29 mouse cellular contexts compared by ENCODE assay signal in genomic region chrX:167088438-167088837, GRCm38 (mm10).
DNase-seq lines count a peak whose midpoint lies in the region; ATAC-seq and TF ChIP-seq lines count a peak whose summit lies in the region.
"Had no signal": no experiment of that assay in that cellular context is flagged by ENCODE, and none has a peak within 500 bp of the region (broad histone marks: within the 10 kb centered on the region; RNA-seq: fewer than 3 reads in every experiment).

No protein-coding gene starts in this region.

- 0 out of 2 replicates have a peak overlapping the region, but pooled peaks have one; percentile 10 for H3K27ac ChIP-seq in heart, embryonic 10.5 days
- 0 out of 2 replicates have a peak overlapping the region, but pooled peaks have one; percentile 23 for H3K27ac ChIP-seq in kidney, adult 2 months (ENCODE audit: insufficient read depth, low read depth, low read length)
- H3K27ac ChIP-seq in CH12.LX (ENCODE audit: insufficient read depth, low read depth) = peak overlapping the region; percentile 77
- H3K27ac ChIP-seq in heart, embryonic 16.5 days (ENCODE audit: low read length) = peak overlapping the region; percentile 2; the same call in 1 of the 2 replicates
- H3K27ac ChIP-seq: embryonic facial prominence, embryonic 10.5 days; forebrain, embryonic 15.5 days; hindbrain, embryonic 10.5 days; intestine, embryonic 15.5 days; limb, embryonic 10.5 days; liver, embryonic 15.5 days; lung, embryonic 15.5 days; midbrain, embryonic 15.5 days; neural tube, embryonic 13.5 days; stomach, postnatal 0 days had no signal

- no peaks in the 10 kb centered on the region for H3K9me3 ChIP-seq in heart, embryonic 10.5 days
- H3K9me3 ChIP-seq in CH12.LX (replicated peaks; ENCODE audit: low read length) = no peaks in the 10 kb centered on the region
- no peaks in the 10 kb centered on the region for H3K9me3 ChIP-seq in heart, embryonic 16.5 days (replicated peaks; ENCODE audit: control insufficient read depth, low read length)
- H3K9me3 ChIP-seq: embryonic facial prominence, embryonic 10.5 days; forebrain, embryonic 15.5 days; hindbrain, embryonic 10.5 days; intestine, embryonic 15.5 days; limb, embryonic 10.5 days; liver, embryonic 15.5 days; lung, embryonic 15.5 days; midbrain, embryonic 15.5 days; neural tube, embryonic 13.5 days had no signal

- H3K9ac ChIP-seq in CH12.LX (ENCODE audit: insufficient read depth, low read depth) = no peak overlapping the region
- H3K9ac ChIP-seq in heart, embryonic 16.5 days (ENCODE audit: low read length) = no peak overlapping the region
- H3K9ac ChIP-seq: forebrain, embryonic 15.5 days; intestine, embryonic 15.5 days; liver, embryonic 15.5 days; lung, embryonic 15.5 days; midbrain, embryonic 15.5 days; neural tube, embryonic 13.5 days had no signal

- TF ChIP-seq RAD21 in CH12.LX (IDR thresholded peaks at IDR 0.05; ENCODE audit: low read depth, low read length) = no peak

- H3K27me3 ChIP-seq in heart, embryonic 10.5 days (ENCODE audit: insufficient read depth, poor library complexity, severe bottlenecking) = no peaks in the 10 kb centered on the region
- no peaks in the 10 kb centered on the region for H3K27me3 ChIP-seq in kidney, adult 2 months (replicated peaks; ENCODE audit: control insufficient read depth, insufficient read depth, low read length)
- no peaks in the 10 kb centered on the region for H3K27me3 ChIP-seq in CH12.LX (replicated peaks)
- H3K27me3 ChIP-seq in heart, embryonic 16.5 days (ENCODE audit: control insufficient read depth, insufficient read depth, low read length) = no peaks in the 10 kb centered on the region
- H3K27me3 ChIP-seq: forebrain, embryonic 15.5 days; intestine, embryonic 15.5 days; liver, embryonic 15.5 days; lung, embryonic 15.5 days had no signal

- WGBS in heart, embryonic 10.5 days = 34% methylated on average over 2 of the region's 2 CpGs
- 27% methylated on average over 2 of the region's 2 CpGs for WGBS in kidney, adult 2 months
- WGBS in heart, embryonic 16.5 days = 22% methylated on average over 2 of the region's 2 CpGs

- H3K4me2 ChIP-seq in CH12.LX (ENCODE audit: insufficient read depth, low read depth, poor library complexity, severe bottlenecking) = no peak overlapping the region
- no peak overlapping the region for H3K4me2 ChIP-seq in heart, embryonic 16.5 days (ENCODE audit: low read depth, low read length)
- H3K4me2 ChIP-seq: forebrain, embryonic 15.5 days; intestine, embryonic 15.5 days; liver, embryonic 15.5 days; lung, embryonic 15.5 days; midbrain, embryonic 15.5 days; neural tube, embryonic 13.5 days had no signal

- no peaks in the 10 kb centered on the region for H3K4me1 ChIP-seq in heart, embryonic 10.5 days
- H3K4me1 ChIP-seq in kidney, adult 2 months (ENCODE audit: control insufficient read depth, insufficient read depth, low read length) = no peaks in the 10 kb centered on the region
- peaks cover 2 to 36% of the 10 kb centered on the region in 2 experiments; a peak in 3 of 4 replicates for H3K4me1 ChIP-seq in CH12.LX (ENCODE audit: control insufficient read depth in 1 of 2, insufficient read depth in 2 of 2)
- 0 out of 2 replicates have a peak, but pooled peaks cover 2% of the 10 kb centered on the region for H3K4me1 ChIP-seq in heart, embryonic 16.5 days (ENCODE audit: control insufficient read depth, insufficient read depth, low read length)
- H3K4me1 ChIP-seq: forebrain, embryonic 15.5 days; intestine, embryonic 15.5 days; limb, embryonic 10.5 days; liver, embryonic 15.5 days; lung, embryonic 15.5 days; midbrain, embryonic 15.5 days; neural tube, embryonic 13.5 days had no signal

- no peak for TF ChIP-seq POLR2A in kidney, adult 2 months (IDR thresholded peaks at IDR 0.05; ENCODE audit: low read depth, low read length)
- no peak for TF ChIP-seq POLR2A in CH12.LX (IDR thresholded peaks at IDR 0.05; ENCODE audit: low read depth, low read length)

- dilution Hi-C loops in CH12.LX (cut with MboI; ENCODE audit: extremely low pct_ligation_motif_present, extremely low pct_unique_long_range_greater_than_20kb, low sequenced_read_pairs) = no loop called here

- in situ Hi-C loops in CH12.LX (cut with MboI; ENCODE audit: low pct_ligation_motif_present, low pct_unique_long_range_greater_than_20kb, low sequenced_read_pairs) = no loop called here

- no peaks in the 10 kb centered on the region for H3K36me3 ChIP-seq in heart, embryonic 10.5 days
- H3K36me3 ChIP-seq in kidney, adult 2 months (ENCODE audit: control insufficient read depth, insufficient read depth, low read length) = no peaks in the 10 kb centered on the region
- no peaks in the 10 kb centered on the region for H3K36me3 ChIP-seq in CH12.LX (replicated peaks in 1 of 2; ENCODE audit: control insufficient read depth in 1 of 2, insufficient read depth in 1 of 2, low read length in 1 of 2)
- no peaks in the 10 kb centered on the region for H3K36me3 ChIP-seq in heart, embryonic 16.5 days (ENCODE audit: control insufficient read depth, insufficient read depth)
- H3K36me3 ChIP-seq: embryonic facial prominence, embryonic 10.5 days; forebrain, embryonic 15.5 days; hindbrain, embryonic 10.5 days; intestine, embryonic 15.5 days; limb, embryonic 10.5 days; liver, embryonic 15.5 days; lung, embryonic 15.5 days; midbrain, embryonic 15.5 days; neural tube, embryonic 13.5 days had no signal

- no peak; the same call in 1 of the 2 replicates for ATAC-seq in heart, embryonic 16.5 days (replicated peaks; ENCODE audit: extremely low read depth, insufficient read depth, low FRiP score)
- ATAC-seq: forebrain, embryonic 15.5 days; hindbrain, embryonic 16.5 days; intestine, embryonic 15.5 days; midbrain, embryonic 15.5 days had no signal

- no peak for TF ChIP-seq CTCF in kidney, adult 2 months (conservative IDR thresholded peaks at IDR 0.05; ENCODE audit: insufficient read depth, insufficient read length, low read depth, low read length)
- TF ChIP-seq CTCF in CH12.LX (conservative IDR thresholded peaks at IDR 0.05 in 1 of 2, IDR thresholded peaks at IDR 0.05 in 1 of 2; ENCODE audit: low read depth in 2 of 2, low read length in 2 of 2) = no peak

- no peak overlapping the region for H3K4me3 ChIP-seq in heart, embryonic 10.5 days
- no peak overlapping the region for H3K4me3 ChIP-seq in kidney, adult 2 months (ENCODE audit: insufficient read depth, low read depth, low read length)
- no peak overlapping the region for H3K4me3 ChIP-seq in CH12.LX (replicated peaks in 1 of 3; ENCODE audit: low read depth in 2 of 3, low read length in 2 of 3, poor library complexity in 1 of 3)
- no peak overlapping the region for H3K4me3 ChIP-seq in heart, embryonic 16.5 days (ENCODE audit: low read length)
- H3K4me3 ChIP-seq: embryonic facial prominence, embryonic 10.5 days; forebrain, embryonic 15.5 days; hindbrain, embryonic 10.5 days; intestine, embryonic 15.5 days; limb, embryonic 10.5 days; liver, embryonic 15.5 days; lung, embryonic 15.5 days; midbrain, embryonic 15.5 days; myocyte; neural tube, embryonic 13.5 days had no signal

- 0 out of 2 replicates have a peak, but pooled peaks cover 2% of the 10 kb centered on the region for H3K79me2 ChIP-seq in CH12.LX (replicated peaks; ENCODE audit: control insufficient read depth, extremely low read depth, insufficient read depth, poor library complexity, severe bottlenecking)

- TF ChIP-seq EP300 in CH12.LX (IDR thresholded peaks at IDR 0.05; ENCODE audit: low read length) = no peak

- DNase-seq in heart, embryonic 10.5 days (ENCODE audit: low spot score) = no peak
- DNase-seq in heart, adult 8-10 months (ENCODE audit: low spot score) = no peak
- no peak for DNase-seq in kidney, adult 2 months
- no peak for DNase-seq in kidney, postnatal 4 days
- no peak for DNase-seq in CH12.LX (ENCODE audit: extremely low read depth)
- DNase-seq in right cerebral cortex, postnatal 10 days (ENCODE audit: low spot score in 2 of 2) = no peak
- DNase-seq in left cerebral cortex, adult 11 months (ENCODE audit: low spot score) = no peak
- DNase-seq: adrenal gland, postnatal 25 days; cerebellum, adult 11 months; cerebellum, adult 9-11 months; gastrocnemius, postnatal 25 days; liver; lung, postnatal 4 days; retina, postnatal 1 day; right cerebral cortex, postnatal 4 days; thymus, postnatal 4 days had no signal

TF ChIP-seq in CH12.LX, 34 proteins besides CTCF, POLR2A, EP300 and RAD21:
- TF ChIP-seq RCOR1 (conservative IDR thresholded peaks at IDR 0.05; ENCODE audit: low read depth, low read length) (no peak), MEF2A (IDR thresholded peaks at IDR 0.05; ENCODE audit: borderline replicate concordance, low read depth, low read length) (peak; percentile 60; the same call in 1 of the 2 replicates)
TF ChIP-seq in CH12.LX: peak in this region for 1.

Comparison
In these comparisons a context has a peak if more than half of its experiments do, and no peak if none do; other contexts are left out.
1. H3K27ac ChIP-seq: peak in every context shown above with its lines; median percentile 77 in CH12.LX; 23 in kidney, adult 2 months; 10 in heart, embryonic 10.5 days; 2 in heart, embryonic 16.5 days.